Mouse (Mus musculus) myocyte (in vitro differentiated cells): ENCODE data around the gene Trappc1. TPM values are rescaled to one million over a fixed set of nuclear protein-coding genes. Genes with fewer than 3 reads are reported as not detected.

Experiments
- H3K27me3 ChIP-seq: one replicate; pipeline ENCODE4 v1.6.1; 2011; ENCODE audit not compliant: control insufficient read depth, insufficient read depth, insufficient read length
- H3K36me3 ChIP-seq: one replicate; pipeline ENCODE4 v1.6.1; 2011; ENCODE audit not compliant: control insufficient read depth, insufficient read depth
- H3K4me2 ChIP-seq: one replicate; pipeline ENCODE4 v1.6.1; 2011; ENCODE audit warnings: low read depth, control low read depth
- H3K4me3 ChIP-seq: one replicate; pipeline ENCODE4 v1.5.1; 2011; ENCODE audit warnings: mild to moderate bottlenecking, control low read depth, moderate library complexity
- H3K79me2 ChIP-seq: one replicate; pipeline ENCODE4 v1.6.1; 2011; ENCODE audit not compliant: control insufficient read depth, insufficient read depth
- H3ac ChIP-seq: one replicate; pipeline ENCODE4 v1.6.1; 2011; ENCODE audit not compliant: control insufficient read depth, insufficient read length
- CEBPB ChIP-seq: IDR thresholded peaks from 2 replicates; pipeline ENCODE4 v1.6.1; 2011; ENCODE audit warnings: mild to moderate bottlenecking, moderate library complexity; ENCODE audit not compliant: poor library complexity, insufficient read depth, severe bottlenecking
- E2F4 ChIP-seq: IDR thresholded peaks from one replicate; pipeline ENCODE4 v1.6.1; 2011; ENCODE audit warnings: mild to moderate bottlenecking, control low read depth, moderate library complexity; ENCODE audit not compliant: insufficient read depth
- MAX ChIP-seq: IDR thresholded peaks from one replicate; pipeline ENCODE4 v1.6.1; 2011; ENCODE audit warnings: low read depth, mild to moderate bottlenecking, control low read depth
- MYOD1 ChIP-seq, 3 experiments: IDR thresholded peaks; one replicate each; pipeline ENCODE4 v1.6.1; 2011; ENCODE audit warnings: control low read depth in 2 of 3, low read depth in 2 of 3, mild to moderate bottlenecking in 2 of 3, moderate library complexity in 1 of 3; ENCODE audit not compliant: insufficient read length in 2 of 3, control insufficient read depth in 1 of 3
- MYOG ChIP-seq, 3 experiments: IDR thresholded peaks; one replicate each; pipeline ENCODE4 v1.6.1; 2011; ENCODE audit warnings: control low read depth in 2 of 3, low read depth in 2 of 3, mild to moderate bottlenecking in 2 of 3; ENCODE audit not compliant: insufficient read length in 2 of 3, control insufficient read depth in 1 of 3, insufficient read depth in 1 of 3
- POLR2A ChIP-seq: IDR thresholded peaks from one replicate; pipeline ENCODE4 v1.6.1; 2011; ENCODE audit warnings: low read depth, mild to moderate bottlenecking, control low read depth, moderate library complexity; ENCODE audit not compliant: insufficient read length
- POLR2AphosphoS2 ChIP-seq: IDR thresholded peaks from one replicate; pipeline ENCODE4 v1.6.1; 2011; ENCODE audit warnings: low read depth, control low read depth; ENCODE audit not compliant: insufficient read length
- REST ChIP-seq: IDR thresholded peaks from one replicate; pipeline ENCODE4 v1.6.1; 2011; ENCODE audit warnings: mild to moderate bottlenecking, control low read depth, moderate library complexity; ENCODE audit not compliant: insufficient read depth, insufficient read length
- SRF ChIP-seq: IDR thresholded peaks from one replicate; pipeline ENCODE4 v1.6.1; 2011; ENCODE audit warnings: low read depth; ENCODE audit not compliant: control insufficient read depth, insufficient read length
- TCF12 ChIP-seq: IDR thresholded peaks from one replicate; pipeline ENCODE4 v1.6.1; 2011; ENCODE audit warnings: mild to moderate bottlenecking, control low read depth; ENCODE audit not compliant: poor library complexity, insufficient read depth, severe bottlenecking
- TCF3 ChIP-seq: IDR thresholded peaks from one replicate; pipeline ENCODE4 v1.6.1; 2011; ENCODE audit warnings: low read depth, control low read depth; ENCODE audit not compliant: insufficient read length
- USF1 ChIP-seq: IDR thresholded peaks from one replicate; pipeline ENCODE4 v1.6.1; 2011; ENCODE audit warnings: low read depth, mild to moderate bottlenecking, control low read depth, moderate library complexity
- polyA plus RNA-seq: library from polyadenylated mRNA; unstranded; fragments of >200 nt; fragmentation: generic; extraction: Trizol; gene quantifications from one replicate; pipeline ENCODE4 v1.2.1, GENCODE M21; 2012; ENCODE audit warnings: missing spikeins

Trappc1 gene
- polyA plus RNA-seq, 1 experiment = 116 TPM

GRCm38 (mm10) chr11:69346441-69346840, 22.7 kb downstream of the Trappc1 start:
- TF ChIP-seq TCF12 (no peak), POLR2AphosphoS2 (no peak), MAX (no peak), MYOD1 (IDR thresholded peaks at IDR 0.05; ENCODE audit: control insufficient read depth in 1 of 3, insufficient read length in 2 of 3, low read depth in 2 of 3) (no peak), SRF (no peak)
- Histone ChIP-seq H3K4me2 (no peak overlapping the region), H3ac (no peak overlapping the region), H3K27me3 (no peaks in the 10 kb centered on the region), H3K36me3 (peaks cover 49% of the 10 kb centered on the region), H3K79me2 (no peaks in the 10 kb centered on the region), H3K4me3 (no peak overlapping the region)

DNA sequence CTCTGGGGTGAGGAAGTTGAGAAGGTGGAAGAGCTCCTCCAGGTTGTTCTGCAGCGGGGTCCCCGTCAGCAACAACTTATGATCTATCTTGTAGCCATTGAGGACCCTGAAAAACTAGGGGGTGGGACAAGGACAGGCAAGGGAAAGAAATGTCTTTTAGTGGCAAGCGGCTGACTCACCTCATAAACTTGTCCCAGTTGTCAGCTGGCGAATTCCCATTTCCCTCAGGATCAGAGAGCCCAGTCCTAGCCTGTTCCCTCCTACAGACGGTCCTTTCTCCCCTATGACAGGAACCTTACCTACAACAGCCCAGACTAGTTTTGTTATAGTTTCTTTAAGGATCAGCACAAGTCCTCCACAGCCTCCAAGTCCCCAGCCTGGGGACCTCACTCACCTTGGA, 32.8 kb downstream of the Trappc1 start:
- TF ChIP-seq REST = no peak
- no peak for TF ChIP-seq POLR2A
- TF ChIP-seq MYOG (IDR thresholded peaks at IDR 0.05; ENCODE audit: control insufficient read depth in 1 of 3, insufficient read depth in 1 of 3, insufficient read length in 2 of 3, low read depth in 2 of 3) = peak in 1 of 3 experiments; percentile 75
- TF ChIP-seq MYOD1 (IDR thresholded peaks at IDR 0.05; ENCODE audit: control insufficient read depth in 1 of 3, insufficient read length in 2 of 3, low read depth in 2 of 3) = peak in 1 of 3 experiments; percentile 70
- no peak for TF ChIP-seq E2F4
- TF ChIP-seq USF1 = no peak
- no peak overlapping the region for H3ac ChIP-seq
- peak overlapping the region; percentile 66 for H3K4me2 ChIP-seq
- peak overlapping the region; percentile 8 for H3K4me3 ChIP-seq
- no peaks in the 10 kb centered on the region for H3K79me2 ChIP-seq
- H3K27me3 ChIP-seq = no peaks in the 10 kb centered on the region
- peaks cover 50% of the 10 kb centered on the region for H3K36me3 ChIP-seq

- Histone ChIP-seq H3K4me3 (peak overlapping the region; percentile 8), H3K36me3 (peaks cover 46% of the 10 kb centered on the region), H3K27me3 (no peaks in the 10 kb centered on the region), H3K4me2 (peak overlapping the region; percentile 66), H3ac (no peak overlapping the region), H3K79me2 (no peaks in the 10 kb centered on the region)
- TF ChIP-seq POLR2AphosphoS2 (peak; percentile 20), SRF (no peak), TCF3 (peak; percentile 12), MAX (no peak), REST (no peak), USF1 (no peak), MYOD1 (IDR thresholded peaks at IDR 0.05; ENCODE audit: control insufficient read depth in 1 of 3, insufficient read length in 2 of 3, low read depth in 2 of 3) (peak; percentile 40 to 95 (median 85)), CEBPB (no peak), TCF12 (peak; percentile 77), POLR2A (peak; percentile 60), E2F4 (no peak), MYOG (IDR thresholded peaks at IDR 0.05; ENCODE audit: control insufficient read depth in 1 of 3, insufficient read depth in 1 of 3, insufficient read length in 2 of 3, low read depth in 2 of 3) (peak; percentile 76 to 96 (median 80))
Observed at GRCm38 (mm10) chr11:69357690-69358089, 33.9 kb downstream of the Trappc1 start.

DNA sequence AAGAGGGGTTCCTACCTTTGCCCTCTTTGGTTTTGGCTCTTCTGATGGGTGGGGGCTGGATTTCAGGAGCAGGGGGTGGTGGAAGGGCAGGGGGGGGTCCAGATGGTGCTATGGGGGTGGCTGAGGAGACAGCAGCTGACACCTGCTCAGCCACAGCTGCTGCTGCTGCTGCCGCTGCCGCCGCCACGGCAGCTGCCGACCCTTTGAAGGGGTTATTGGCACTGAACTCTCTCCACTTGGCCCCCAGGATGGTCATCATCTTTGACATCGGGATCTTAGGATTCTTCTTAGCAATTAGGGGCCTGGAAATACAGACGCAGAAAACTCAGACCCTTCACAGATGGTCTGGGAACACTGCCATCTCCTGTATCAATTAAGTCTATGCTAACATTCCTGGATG, 38.2 kb downstream of the Trappc1 start:
- Histone ChIP-seq H3ac (no peak overlapping the region), H3K27me3 (no peaks in the 10 kb centered on the region), H3K36me3 (peaks cover 21% of the 10 kb centered on the region), H3K4me2 (peak overlapping the region; percentile 3), H3K79me2 (peaks cover 13% of the 10 kb centered on the region), H3K4me3 (no peak overlapping the region)
- peak; percentile 86 for TF ChIP-seq TCF12
- TF ChIP-seq POLR2AphosphoS2 = no peak
- TF ChIP-seq SRF = no peak
- peak in 2 of 3 experiments; percentile 98 to 99 for TF ChIP-seq MYOD1 (IDR thresholded peaks at IDR 0.05; ENCODE audit: control insufficient read depth in 1 of 3, insufficient read length in 2 of 3, low read depth in 2 of 3)
- peak; percentile 98 for TF ChIP-seq TCF3
- no peak for TF ChIP-seq CEBPB
- TF ChIP-seq MYOG (IDR thresholded peaks at IDR 0.05; ENCODE audit: control insufficient read depth in 1 of 3, insufficient read depth in 1 of 3, insufficient read length in 2 of 3, low read depth in 2 of 3) = peak in 2 of 3 experiments; percentile 96 to 97
- TF ChIP-seq REST = no peak
- no peak for TF ChIP-seq E2F4
- TF ChIP-seq MAX = no peak

DNA sequence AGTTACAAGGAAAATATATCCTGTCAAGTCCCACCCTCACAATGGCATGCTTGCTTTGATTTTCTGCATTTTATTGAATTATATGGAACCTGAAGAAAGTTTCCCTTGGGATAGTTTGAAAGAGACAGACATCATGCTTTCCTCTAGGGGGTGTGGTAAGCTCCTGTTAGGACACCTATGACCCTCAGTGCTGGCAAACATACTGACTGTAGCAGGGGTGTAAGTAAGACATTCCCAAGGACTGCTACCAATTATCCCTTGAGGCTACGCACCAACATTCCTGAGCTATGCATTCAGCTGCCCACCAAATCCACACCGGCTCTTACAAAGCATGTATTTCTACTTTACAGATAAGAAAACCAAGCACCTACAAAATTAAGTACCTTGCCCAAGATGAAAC, 38.7 kb downstream of the Trappc1 start:
- no peaks in the 10 kb centered on the region for H3K27me3 ChIP-seq
- H3ac ChIP-seq = no peak overlapping the region
- H3K4me3 ChIP-seq = no peak overlapping the region
- TF ChIP-seq MYOD1 (IDR thresholded peaks at IDR 0.05; ENCODE audit: control insufficient read depth in 1 of 3, insufficient read length in 2 of 3, low read depth in 2 of 3) (no peak), E2F4 (no peak), REST (no peak), USF1 (no peak), TCF3 (no peak), POLR2A (no peak), CEBPB (no peak), POLR2AphosphoS2 (no peak), MAX (no peak), TCF12 (no peak), MYOG (IDR thresholded peaks at IDR 0.05; ENCODE audit: control insufficient read depth in 1 of 3, insufficient read depth in 1 of 3, insufficient read length in 2 of 3, low read depth in 2 of 3) (no peak), SRF (no peak)
- peak overlapping the region; percentile 3 for H3K4me2 ChIP-seq
- peaks cover 13% of the 10 kb centered on the region for H3K79me2 ChIP-seq
- H3K36me3 ChIP-seq = peaks cover 18% of the 10 kb centered on the region
